Mouse (Mus musculus): ENCODE results near the gene Olfr365. TPM values are rescaled to one million over a fixed set of nuclear protein-coding genes. Genes with fewer than 3 reads are reported as not detected.

Gene Olfr365
- polyA plus RNA-seq (2012; rRNA removed): not detected in 2 replicates

GRCm38 (mm10) chr2:37187898-37188297 is at the start of gene Olfr365:
Olfr365 (plus strand) TSS chr2:37188198.

GRCm38 (mm10) chr2:37139022-37139421 is 49.0 kb upstream of the Olfr365 start, which contains the start of gene Olfr364-ps1:
Olfr364-ps1 (plus strand) TSS chr2:37139322.

GRCm38 (mm10) chr2:37211274-37211673 is 23.3 kb downstream of the Olfr365 start, which contains the start of gene Olfr366:
Olfr366 (plus strand) TSS chr2:37211574.

Other genes starting within 250 kb of the Olfr365 start
- not detected in 2 replicates for gene Olfr357, start 194.4 kb upstream of the Olfr365 start, polyA plus RNA-seq (2012; rRNA removed)
- gene Olfr358, start 178.9 kb upstream of the Olfr365 start, polyA plus RNA-seq (2012; rRNA removed): not detected in 2 replicates
- gene Olfr360, start 122.5 kb upstream of the Olfr365 start, polyA plus RNA-seq (2012; rRNA removed): not detected in 2 replicates
- gene Olfr361, start 98.9 kb upstream of the Olfr365 start, polyA plus RNA-seq (2012; rRNA removed): not detected in 2 replicates
- not detected in 2 replicates for gene Olfr362, start 70.3 kb upstream of the Olfr365 start, polyA plus RNA-seq (2012; rRNA removed)
- not detected in 2 replicates for gene Olfr364-ps1, start 48.9 kb upstream of the Olfr365 start, polyA plus RNA-seq (2012; rRNA removed)
- not detected in 2 replicates for gene Olfr366, start 23.4 kb downstream of the Olfr365 start, polyA plus RNA-seq (2012; rRNA removed)
- not detected in 2 replicates for gene Olfr368, start 138.3 kb downstream of the Olfr365 start, polyA plus RNA-seq (2012; rRNA removed)
- 6.9 and 7.5 TPM in 2 replicates for gene Pdcl, start 171.1 kb downstream of the Olfr365 start, polyA plus RNA-seq (2012; rRNA removed)
- 4.3 and 4.7 TPM in 2 replicates for gene Rc3h2, start 234.7 kb downstream of the Olfr365 start, polyA plus RNA-seq (2012; rRNA removed)

Measured in liver, embryonic 14 days (tissue).